Mouse (Mus musculus) heart, embryonic 11.5 days (tissue): ENCODE measurements around the gene Dcst1. TPM values are rescaled to one million over a fixed set of nuclear protein-coding genes. Genes with fewer than 3 reads are reported as not detected.

Experiments used
- ATAC-seq: fragments of 200-750 bp; cut with Nextera tagmentation; replicated peaks from 2 replicates; pipeline ENCODE4 v1.8.0; 2017; ENCODE audit warnings: moderate library complexity; ENCODE audit not compliant: insufficient number of reproducible peaks, low FRiP score, low TSS enrichment
- H3K27ac ChIP-seq: fragments of 300-500 bp; sonication (generic); 2 replicates; pipeline ENCODE4 v1.5.1; 2014; ENCODE audit warnings: mild to moderate bottlenecking, low read depth, low read length
- H3K27me3 ChIP-seq: fragments of 300-500 bp; sonication (generic); 2 replicates; pipeline ENCODE4 v1.6.1; 2014; ENCODE audit warnings: mild to moderate bottlenecking, low read length, mixed read lengths; ENCODE audit not compliant: control insufficient read depth, insufficient read depth
- H3K36me3 ChIP-seq: fragments of 300-500 bp; sonication (generic); 2 replicates; pipeline ENCODE4 v1.6.1; 2014; ENCODE audit warnings: mild to moderate bottlenecking, low read length, moderate library complexity, mixed read lengths; ENCODE audit not compliant: control insufficient read depth, insufficient read depth
- H3K4me1 ChIP-seq: fragments of 300-500 bp; sonication (generic); 2 replicates; pipeline ENCODE4 v1.6.1; 2014; ENCODE audit warnings: low read length; ENCODE audit not compliant: control insufficient read depth, insufficient read depth
- H3K4me2 ChIP-seq: fragments of 300-500 bp; sonication (generic); 2 replicates; pipeline ENCODE4 v1.6.1; 2014; ENCODE audit warnings: mild to moderate bottlenecking, moderate library complexity
- H3K4me3 ChIP-seq: fragments of 300-500 bp; sonication (generic); 2 replicates; pipeline ENCODE4 v1.5.1; 2014; ENCODE audit warnings: low read depth, low read length
- H3K9ac ChIP-seq: fragments of 300-500 bp; sonication (generic); 2 replicates; pipeline ENCODE4 v1.6.1; 2014; ENCODE audit warnings: mild to moderate bottlenecking, low read depth, low read length, moderate library complexity
- H3K9me3 ChIP-seq: fragments of 300-500 bp; sonication (generic); replicated peaks from 2 replicates; pipeline ENCODE4 v1.6.1; 2016; ENCODE audit warnings: low read length; ENCODE audit not compliant: control insufficient read depth
- WGBS: fragments of 180-500 bp; shearing (Covaris S2); extraction: QIAGEN DNeasy Blood & Tissue Kit; methylation state at CpG from one replicate; pipeline ENCODE4 v1.1.7; 2014; ENCODE audit not compliant: insufficient replicate concordance; 5-methylcytosine and 5-hydroxymethylcytosine counted together
- polyA plus RNA-seq: library from polyadenylated mRNA; unstranded; fragments of >200 nt; fragmentation: Nextera tagmentation; extraction: Ambion mirVana; gene quantifications from 2 replicates; pipeline ENCODE4 v1.2.1, GENCODE M21; 2014

Gene Dcst1
- polyA plus RNA-seq: 0.17 and 0.21 TPM in 2 replicates

DNA sequence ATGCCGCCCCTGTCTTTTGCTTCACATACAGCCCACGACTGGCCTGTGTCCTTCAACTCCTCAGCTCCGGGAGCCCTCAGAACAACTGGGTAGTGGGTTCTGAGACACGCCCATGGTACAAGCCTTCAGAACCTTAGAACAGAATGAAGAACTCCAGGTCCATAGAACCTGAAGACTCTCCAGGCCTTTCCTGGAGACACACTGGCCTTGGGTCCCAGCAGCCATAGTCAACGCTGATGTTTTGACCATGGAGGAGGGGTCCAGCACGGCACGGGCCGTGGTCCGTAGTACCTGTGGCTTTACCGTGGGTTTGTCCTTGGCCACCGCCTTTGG is at the start of gene Dcst1:
Gene Dcst1, minus strand, starts transcription at position 101 of the 333 bp plus-strand sequence.
- H3K4me3 ChIP-seq: no peak within 1 kb of the TSS
- H3K27me3 ChIP-seq: peaks cover 3% of the 10 kb centered on the region
- no peaks in the 10 kb centered on the region for H3K4me1 ChIP-seq
- no peaks in the 10 kb centered on the region for H3K9me3 ChIP-seq
- H3K4me2 ChIP-seq: no peak within 1 kb of the TSS
- H3K27ac ChIP-seq: no peak within 1 kb of the TSS
- no peak for ATAC-seq
- H3K9ac ChIP-seq: no peak within 1 kb of the TSS
- no peaks in the 10 kb centered on the region for H3K36me3 ChIP-seq
- 86% methylated on average over 11 of the region's 11 CpGs for WGBS

DNA sequence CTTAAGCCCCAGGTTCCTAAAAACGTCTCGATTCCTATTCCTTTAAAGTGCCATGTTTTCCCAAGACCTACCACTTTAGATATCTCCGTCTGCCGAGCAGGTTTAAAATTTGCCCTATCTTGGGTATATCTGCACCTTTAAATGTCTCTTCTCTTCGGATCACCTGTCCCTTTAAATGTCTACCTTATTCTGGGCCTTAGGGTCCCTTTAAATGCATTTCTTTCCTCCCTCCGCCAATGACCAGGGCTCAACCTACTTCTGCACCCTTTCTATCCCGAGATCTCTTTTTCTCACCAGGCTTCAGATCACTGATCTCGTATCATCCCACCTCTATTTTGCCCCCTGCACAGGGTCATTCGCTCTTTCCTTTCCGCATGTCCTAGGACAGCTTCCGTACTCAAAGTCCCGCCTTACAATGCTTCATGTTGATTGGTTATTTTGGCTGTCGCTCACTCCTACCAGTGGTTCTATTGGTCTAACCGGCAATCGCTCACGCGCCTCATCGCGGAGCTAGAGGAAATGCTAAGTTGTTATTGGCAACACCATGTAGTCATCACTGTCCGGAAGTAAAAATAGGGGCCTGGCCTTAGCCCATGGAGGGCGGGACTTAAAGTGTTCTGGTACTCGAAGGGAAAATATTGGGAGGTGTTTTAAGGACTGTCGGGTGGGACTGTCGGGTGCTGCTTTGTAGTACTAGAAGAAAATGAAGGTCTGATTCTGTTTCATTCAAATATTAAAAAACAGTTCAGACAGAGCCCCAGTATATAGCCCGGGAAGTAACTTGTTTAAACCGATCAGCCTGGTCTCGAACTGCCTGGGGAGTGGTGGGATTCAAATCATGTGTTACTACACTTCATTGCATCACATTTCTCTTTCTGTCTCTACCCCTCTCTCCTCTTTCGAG is 46.7 kb upstream of the Dcst1 start, which contains the start of gene Flad1:
Gene Flad1, minus strand, starts transcription at position 381 of the 904 bp plus-strand sequence.
- Histone ChIP-seq H3K4me1 (peaks cover 6% of the 10 kb centered on the region), H3K4me2 (peak within 1 kb of the TSS; percentile 67), H3K36me3 (peaks cover 22% of the 10 kb centered on the region), H3K9me3 (no peaks in the 10 kb centered on the region), H3K27ac (peak within 1 kb of the TSS; percentile 6; the same call in 1 of the 2 replicates), H3K27me3 (no peaks in the 10 kb centered on the region), H3K9ac (peak within 1 kb of the TSS; percentile 77), H3K4me3 (peak within 1 kb of the TSS; percentile 67)
- peak; percentile 98 for ATAC-seq
- 6% methylated on average over 28 of the region's 28 CpGs for WGBS

DNA sequence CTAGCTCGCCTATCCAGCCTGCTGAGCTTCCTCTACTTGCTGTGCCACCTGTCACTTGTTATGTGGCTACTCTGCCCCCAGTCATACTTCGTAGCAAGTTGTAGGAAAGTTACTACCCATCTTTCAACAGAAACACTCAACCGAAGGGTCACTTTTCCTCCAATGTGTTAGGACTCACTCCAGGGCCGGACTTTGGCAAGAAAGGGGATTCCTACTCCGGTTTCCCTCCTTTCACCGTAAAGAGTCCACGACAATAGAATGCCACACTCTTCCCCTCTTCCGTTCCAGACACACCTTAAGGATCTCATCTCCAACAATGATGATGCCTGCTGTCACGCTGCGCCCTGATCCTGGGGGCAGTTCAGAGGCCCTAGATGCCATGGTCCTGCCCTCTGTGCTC is 45.8 kb upstream of the Dcst1 start:
- H3K4me1 ChIP-seq: peaks cover 6% of the 10 kb centered on the region
- WGBS: 79% methylated on average over 10 of the region's 10 CpGs
- peaks cover 17% of the 10 kb centered on the region for H3K36me3 ChIP-seq
- peak overlapping the region; percentile 67 for H3K4me2 ChIP-seq
- no peaks in the 10 kb centered on the region for H3K27me3 ChIP-seq
- H3K27ac ChIP-seq: no peak overlapping the region
- no peaks in the 10 kb centered on the region for H3K9me3 ChIP-seq
- H3K9ac ChIP-seq: peak overlapping the region; percentile 77
- ATAC-seq: no peak
- H3K4me3 ChIP-seq: peak overlapping the region; percentile 67

DNA sequence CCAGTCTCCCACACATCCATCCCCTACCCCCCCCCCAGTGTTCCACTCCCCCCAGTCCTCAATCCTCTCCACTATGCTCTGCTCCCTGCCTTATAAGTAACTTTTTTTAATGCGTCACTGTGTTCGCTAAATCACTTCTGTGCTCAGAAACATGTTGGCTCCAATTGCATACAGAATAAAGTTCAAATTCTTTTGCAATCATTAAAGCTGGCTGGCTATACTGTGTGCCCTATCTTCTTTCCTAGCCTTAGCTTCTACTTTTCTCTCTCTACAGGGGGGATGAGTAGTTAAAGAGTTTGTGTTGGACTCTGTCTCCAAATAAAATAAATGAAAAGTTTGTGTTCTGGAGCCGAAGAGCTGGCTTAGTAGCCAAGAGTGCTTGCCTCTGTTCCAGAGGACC is 44.6 kb upstream of the Dcst1 start:
- peaks cover 9% of the 10 kb centered on the region for H3K36me3 ChIP-seq
- WGBS: 87% methylated on average over 3 of the region's 3 CpGs

DNA sequence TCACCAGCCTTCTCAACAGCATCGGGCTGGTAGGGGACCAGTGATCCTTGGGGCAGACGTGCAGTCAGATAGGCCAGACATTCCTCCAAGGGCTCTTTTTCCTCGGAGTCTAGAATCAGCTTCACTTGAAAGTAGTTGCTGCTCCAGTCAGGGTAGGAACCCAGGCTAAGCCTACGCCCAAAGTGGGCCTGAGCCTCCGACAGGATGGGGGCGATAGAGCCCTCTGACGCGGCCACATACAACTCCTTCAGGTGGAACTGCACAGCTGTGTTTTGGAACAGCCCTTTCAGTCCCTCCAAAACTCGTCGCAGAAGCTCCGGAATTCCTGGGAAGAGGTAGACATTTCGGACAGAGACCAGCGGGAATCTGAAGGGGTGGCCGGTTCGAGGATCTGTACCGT is 43.4 kb upstream of the Dcst1 start:
- Histone ChIP-seq H3K4me2 (peak overlapping the region; percentile 16; the same call in 1 of the 2 replicates), H3K9ac (no peak overlapping the region), H3K9me3 (no peaks in the 10 kb centered on the region), H3K27ac (no peak overlapping the region), H3K4me3 (no peak overlapping the region), H3K36me3 (peaks cover 7% of the 10 kb centered on the region), H3K4me1 (peaks cover 6% of the 10 kb centered on the region), H3K27me3 (no peaks in the 10 kb centered on the region)
- 57% methylated on average over 16 of the region's 16 CpGs for WGBS
- ATAC-seq: no peak

More for the DNA sequence above, 44.6 kb upstream of the Dcst1 start:
- no peak for ATAC-seq
- no peaks in the 10 kb centered on the region for H3K27me3 ChIP-seq
- H3K4me1 ChIP-seq: peaks cover 6% of the 10 kb centered on the region
- no peak overlapping the region for H3K27ac ChIP-seq
- H3K9me3 ChIP-seq: no peaks in the 10 kb centered on the region
- no peak overlapping the region for H3K9ac ChIP-seq
- no peak overlapping the region for H3K4me3 ChIP-seq
- H3K4me2 ChIP-seq: no peak overlapping the region

DNA sequence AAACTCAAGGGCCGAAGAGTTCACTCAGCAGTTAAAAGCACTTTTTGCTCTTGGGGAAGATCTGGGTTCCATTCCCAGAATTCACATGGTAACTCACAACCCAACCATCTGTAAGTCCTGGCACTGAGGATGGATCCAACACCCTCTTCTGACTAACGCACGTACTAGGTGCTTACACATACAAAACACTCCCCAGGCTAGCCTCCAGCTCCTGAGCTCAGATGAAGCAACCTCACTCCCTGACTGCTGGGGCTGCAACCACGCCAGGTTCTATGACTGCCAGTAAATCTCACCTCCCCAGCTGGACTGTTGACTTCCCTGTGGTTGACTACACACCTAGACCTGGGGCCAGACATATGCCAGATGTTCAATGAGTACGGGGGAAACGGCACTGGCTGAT is 41.8 kb upstream of the Dcst1 start:
- Histone ChIP-seq H3K27ac (no peak overlapping the region), H3K36me3 (peaks cover 10% of the 10 kb centered on the region), H3K4me2 (no peak overlapping the region), H3K4me1 (peaks cover 6% of the 10 kb centered on the region), H3K4me3 (no peak overlapping the region), H3K9me3 (no peaks in the 10 kb centered on the region), H3K27me3 (no peaks in the 10 kb centered on the region), H3K9ac (no peak overlapping the region)
- no peak for ATAC-seq
- WGBS: 87% methylated on average over 6 of the region's 6 CpGs

DNA sequence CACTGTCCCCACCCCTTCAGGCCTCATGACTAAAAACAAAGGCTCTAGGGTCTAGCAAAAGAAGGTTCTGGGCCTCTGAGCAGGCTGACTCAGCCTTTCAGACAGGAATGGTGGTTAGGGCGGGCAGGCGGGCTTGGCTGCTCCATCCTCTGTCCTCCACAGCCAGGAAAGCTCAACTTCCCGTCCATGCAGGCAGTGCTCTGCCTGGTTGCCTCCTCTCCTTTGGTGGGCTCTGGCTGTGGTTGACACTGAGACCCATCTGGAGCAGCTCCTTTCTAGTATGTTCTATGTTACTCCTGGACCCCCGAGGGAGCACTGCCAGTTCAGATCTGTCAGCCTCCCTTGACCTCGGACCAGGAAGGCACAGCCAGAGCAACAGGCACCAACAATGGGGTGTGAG is 37.6 kb upstream of the Dcst1 start, which contains the start of gene Lenep:
Gene Lenep, minus strand, starts transcription at position 101 of the 400 bp plus-strand sequence.
- H3K36me3 ChIP-seq: peaks cover 12% of the 10 kb centered on the region
- H3K4me3 ChIP-seq: no peak within 1 kb of the TSS
- H3K27me3 ChIP-seq: no peaks in the 10 kb centered on the region
- no peak within 1 kb of the TSS for H3K9ac ChIP-seq
- ATAC-seq: no peak
- H3K4me1 ChIP-seq: no peaks in the 10 kb centered on the region
- H3K4me2 ChIP-seq: no peak within 1 kb of the TSS
- H3K9me3 ChIP-seq: no peaks in the 10 kb centered on the region
- H3K27ac ChIP-seq: no peak within 1 kb of the TSS
- 75% methylated on average over 5 of the region's 5 CpGs for WGBS

DNA sequence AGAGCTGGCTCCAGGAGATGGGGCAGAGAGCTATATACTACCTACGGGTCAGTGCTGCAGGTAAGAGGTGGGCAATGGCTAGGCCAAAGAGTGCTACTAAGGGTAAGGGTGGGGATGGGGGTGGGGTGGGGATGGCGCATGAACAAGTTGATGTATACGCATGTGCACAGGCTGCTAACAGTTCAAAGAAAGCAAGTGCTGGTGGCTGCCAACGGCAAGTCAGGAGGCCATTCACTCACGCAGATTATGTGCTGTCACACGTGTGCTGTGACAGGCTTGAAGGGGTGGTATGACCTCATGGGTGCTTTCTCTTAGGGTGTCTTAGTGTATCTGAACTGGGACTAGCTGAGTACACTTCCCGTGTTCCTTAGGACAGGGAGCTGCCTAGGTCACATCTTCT is 36.3 kb upstream of the Dcst1 start:
- no peaks in the 10 kb centered on the region for H3K9me3 ChIP-seq
- H3K4me1 ChIP-seq: peaks cover 4% of the 10 kb centered on the region; the same call in 1 of the 2 replicates
- no peaks in the 10 kb centered on the region for H3K27me3 ChIP-seq
- H3K4me3 ChIP-seq: no peak overlapping the region
- H3K36me3 ChIP-seq: peaks cover 10% of the 10 kb centered on the region
- H3K4me2 ChIP-seq: no peak overlapping the region
- H3K9ac ChIP-seq: no peak overlapping the region
- WGBS: 84% methylated on average over 7 of the region's 7 CpGs
- no peak for ATAC-seq
- H3K27ac ChIP-seq: no peak overlapping the region
